Mouse (Mus musculus) ES-E14 (cell line): ENCODE results near the gene Sox12. TPM values are rescaled to one million over a fixed set of nuclear protein-coding genes. Genes with fewer than 3 reads are reported as not detected.
"Not testable (repeated sequence)": the region's sequence is repeated elsewhere in the genome, so short reads cannot be mapped to it uniquely, and the experiment has no call there.

Experiments used
- DNase-seq: peaks from one replicate; pipeline ENCODE4 v3.0.0-alpha.2; 2013; ENCODE audit warnings: low read depth, low spot score
- H3K27ac ChIP-seq: 2 replicates; pipeline ENCODE4 v1.5.1; 2012; ENCODE audit warnings: low read depth, mild to moderate bottlenecking, low read length, moderate library complexity, mixed read lengths; ENCODE audit not compliant: poor library complexity, insufficient read depth, severe bottlenecking
- H3K36me3 ChIP-seq: 2 replicates; pipeline ENCODE4 v1.6.1; 2012; ENCODE audit warnings: mild to moderate bottlenecking, low read length, moderate library complexity, mixed read lengths; ENCODE audit not compliant: control insufficient read depth, poor library complexity, insufficient read depth, severe bottlenecking
- H3K4me1 ChIP-seq, 2 experiments: fragments of 150-350 bp in 1 of 2; sonication (generic) in 1 of 2; 2 replicates each; pipeline ENCODE4 v1.6.1; 2012; ENCODE audit warnings: low read length in 2 of 2, mild to moderate bottlenecking in 1 of 2, mixed read lengths in 1 of 2; ENCODE audit not compliant: control insufficient read depth in 2 of 2, insufficient read depth in 2 of 2, poor library complexity in 1 of 2
- H3K4me3 ChIP-seq, 2 experiments: fragments of 150-350 bp in 1 of 2; sonication (generic) in 1 of 2; 2 replicates each; pipeline ENCODE4 v1.5.1; 2012; ENCODE audit warnings: low read length in 2 of 2, low read depth in 1 of 2, mild to moderate bottlenecking in 1 of 2, mixed read lengths in 1 of 2; ENCODE audit not compliant: insufficient read depth in 1 of 2, poor library complexity in 1 of 2, severe bottlenecking in 1 of 2
- H3K9ac ChIP-seq: 2 replicates; pipeline ENCODE4 v1.6.1; 2012; ENCODE audit warnings: low read depth, mild to moderate bottlenecking, low read length, mixed read lengths; ENCODE audit not compliant: poor library complexity, insufficient read depth, severe bottlenecking
- H3K9me3 ChIP-seq: fragments of 150-350 bp; sonication (generic); 2 replicates; pipeline ENCODE4 v1.6.1; 2012; ENCODE audit warnings: low read depth, mild to moderate bottlenecking, low read length; ENCODE audit not compliant: control insufficient read depth, insufficient read depth
- CHD2 ChIP-seq: IDR thresholded peaks from 2 replicates; pipeline ENCODE4 v1.6.1; 2014; ENCODE audit warnings: mild to moderate bottlenecking, low read depth, low read length, inconsistent platforms
- HCFC1 ChIP-seq: IDR thresholded peaks from 2 replicates; pipeline ENCODE4 v1.6.1; 2012; ENCODE audit warnings: low read length, inconsistent platforms, borderline replicate concordance; ENCODE audit not compliant: insufficient read depth
- MAFK ChIP-seq: IDR thresholded peaks from 2 replicates; pipeline ENCODE4 v1.6.1; 2014; ENCODE audit warnings: mild to moderate bottlenecking, low read depth, low read length, inconsistent platforms; ENCODE audit not compliant: insufficient read depth
- ZC3H11A ChIP-seq: IDR thresholded peaks from 2 replicates; pipeline ENCODE4 v1.6.1; 2012; ENCODE audit warnings: low read depth, mild to moderate bottlenecking, inconsistent platforms, low read length, borderline replicate concordance
- ZNF384 ChIP-seq: IDR thresholded peaks from 2 replicates; pipeline ENCODE4 v1.6.1; 2012; ENCODE audit warnings: low read depth, low read length, inconsistent platforms
- in situ Hi-C, 2 experiments: fragments of 600-800 bp; cut with MboI; formaldehyde crosslinking; loops; one replicate each; pipeline ENCODE4 v1.15.1; 2025; ENCODE audit warnings: low sequenced_read_pairs in 2 of 2, inconsistent platforms in 1 of 2; ENCODE audit not compliant: unreplicated experiment in 2 of 2
- total RNA-seq: library from RNA; depleted of rRNA; stranded (reverse); fragments of 300-350 nt; gene quantifications from 2 replicates; pipeline ENCODE4 v1.2.3, GENCODE M21; 2012

The Sox12 gene
- total RNA-seq, 1 experiment, result 7.4 TPM

DNA sequence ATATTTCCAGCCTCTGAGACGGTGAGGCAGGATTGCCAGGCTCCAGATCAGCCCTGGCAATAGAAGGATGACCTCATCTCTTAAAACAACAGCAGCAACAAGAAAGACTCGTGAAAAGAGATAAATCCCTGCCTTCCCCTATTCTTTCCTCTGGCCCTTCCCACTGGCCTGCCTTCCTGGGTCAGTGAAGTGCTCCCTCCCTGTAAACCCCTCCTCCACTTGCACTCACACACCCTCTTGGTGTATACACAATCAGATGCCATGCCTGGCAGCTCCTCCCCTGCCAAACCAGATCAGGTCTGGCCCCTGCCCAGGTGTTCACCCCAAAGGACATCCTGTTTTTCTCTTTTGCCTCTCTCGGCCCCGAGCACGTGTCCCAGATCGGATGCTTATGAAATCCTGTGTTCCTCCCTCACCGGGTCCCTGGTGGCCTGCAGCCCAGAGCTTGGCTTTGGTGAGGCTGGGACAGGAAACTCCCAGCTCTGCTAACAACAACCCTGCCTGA is 37.5 kb downstream of the Sox12 start:
- no peaks in the 10 kb centered on the region for H3K36me3 ChIP-seq
- H3K9ac ChIP-seq, result 0 out of 2 replicates have a peak overlapping the region, but pooled peaks have one; percentile 3
- TF ChIP-seq ZC3H11A, result no peak
- no peak for TF ChIP-seq MAFK
- TF ChIP-seq HCFC1, result no peak
- no peak for TF ChIP-seq CHD2
- no peak for TF ChIP-seq ZNF384
- H3K4me3 ChIP-seq, result no peak overlapping the region
- in situ Hi-C loops, result loop anchor here in 1 of 2 experiments (10.0 kb wide), 1 partner anchor 336 kb away; no protein-coding TSS in a partner anchor
- DNase-seq, result no peak
- H3K9me3 ChIP-seq, result no peaks in the 10 kb centered on the region
- H3K27ac ChIP-seq, result no peak overlapping the region
- H3K4me1 ChIP-seq, result peaks cover 2 to 22% of the 10 kb centered on the region in 2 experiments; a peak in 2 of 4 replicates

DNA sequence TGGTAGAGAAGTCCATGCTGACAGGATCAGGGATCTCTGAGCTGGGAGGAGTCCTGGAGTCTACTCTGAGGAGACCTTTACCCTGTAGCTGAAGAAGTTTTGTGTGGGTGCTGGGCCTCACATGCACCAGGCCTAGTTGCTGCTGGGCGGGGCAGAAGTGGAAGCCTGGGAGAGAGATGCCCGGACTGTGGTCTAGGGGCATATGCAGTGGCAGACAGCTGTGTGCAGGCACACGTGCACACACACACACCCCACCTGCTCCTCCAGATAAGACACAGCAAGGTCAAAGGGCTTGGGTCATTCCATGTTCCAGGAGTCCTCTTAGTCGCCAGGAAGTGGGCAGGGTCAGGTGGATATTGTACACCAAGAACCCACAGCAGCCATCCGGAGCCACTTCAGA is 38.2 kb downstream of the Sox12 start:
- DNase-seq, result no peak
- Histone ChIP-seq H3K9ac (no peak overlapping the region), H3K9me3 (no peaks in the 10 kb centered on the region), H3K27ac (no peak overlapping the region), H3K4me3 (no peak overlapping the region), H3K4me1 (peaks cover 2 to 22% of the 10 kb centered on the region in 2 experiments; a peak in 2 of 4 replicates), H3K36me3 (no peaks in the 10 kb centered on the region)
- in situ Hi-C loops, result loop anchor here in 1 of 2 experiments (10.0 kb wide), 1 partner anchor 335 kb away; no protein-coding TSS in a partner anchor
- TF ChIP-seq ZC3H11A (no peak), ZNF384 (no peak), MAFK (no peak)

DNA sequence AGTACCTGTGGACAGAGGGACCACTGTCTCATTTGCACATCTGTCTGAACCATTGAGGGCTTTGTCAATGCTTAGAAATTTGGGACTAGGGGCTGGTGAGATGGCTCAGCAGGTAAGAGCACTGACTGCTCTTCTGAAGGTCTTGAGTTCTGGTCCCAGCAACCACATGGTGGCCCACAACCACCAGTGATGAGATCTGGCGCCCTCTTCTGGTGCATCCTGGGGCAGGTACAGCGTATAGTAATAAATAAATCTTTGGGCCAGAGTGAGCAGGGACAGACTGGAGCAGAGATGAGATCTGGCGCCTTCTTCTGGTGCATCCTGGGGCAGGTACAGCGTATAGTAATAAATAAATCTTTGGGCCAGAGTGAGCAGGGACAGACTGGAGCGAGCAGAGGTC is 38.9 kb downstream of the Sox12 start:
- H3K27ac ChIP-seq, H3K9me3 ChIP-seq, H3K4me3 ChIP-seq, DNase-seq, in situ Hi-C loops, H3K36me3 ChIP-seq, H3K9ac ChIP-seq: not testable (repeated sequence)
- H3K4me1 ChIP-seq, result peaks cover under 1 to 22% of the 10 kb centered on the region in 2 experiments; a peak in 2 of 4 replicates

DNA sequence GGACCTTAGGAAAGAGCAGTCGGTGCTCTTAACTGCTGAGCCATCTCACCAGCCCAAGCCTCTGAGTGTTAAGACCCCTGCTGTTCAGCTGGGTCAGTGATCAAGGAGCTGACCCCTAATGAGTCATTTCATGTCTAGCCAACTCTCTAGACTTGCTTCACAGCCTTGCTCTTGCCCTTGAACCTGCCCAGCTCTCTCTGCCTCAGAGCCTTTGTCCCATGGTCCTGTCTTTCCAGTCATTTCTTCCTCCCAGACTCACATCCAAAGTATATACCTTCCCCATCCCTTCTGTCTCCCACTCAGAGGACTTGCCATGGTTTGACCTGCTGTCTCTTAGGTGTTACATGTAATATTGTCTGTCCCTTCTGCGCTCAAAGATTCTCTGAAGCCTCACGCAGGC is 40.6 kb downstream of the Sox12 start:
- no peak overlapping the region for H3K4me3 ChIP-seq
- TF ChIP-seq ZC3H11A, result no peak
- no peak for TF ChIP-seq ZNF384
- TF ChIP-seq MAFK, result no peak
- H3K9ac ChIP-seq, result no peak overlapping the region
- H3K36me3 ChIP-seq, result no peaks in the 10 kb centered on the region
- peaks cover 0 to 20% of the 10 kb centered on the region in 2 experiments; a peak in 1 of 4 replicates for H3K4me1 ChIP-seq
- in situ Hi-C loops, result no loop called here
- no peak for DNase-seq
- no peaks in the 10 kb centered on the region for H3K9me3 ChIP-seq
- H3K27ac ChIP-seq, result no peak overlapping the region

DNA sequence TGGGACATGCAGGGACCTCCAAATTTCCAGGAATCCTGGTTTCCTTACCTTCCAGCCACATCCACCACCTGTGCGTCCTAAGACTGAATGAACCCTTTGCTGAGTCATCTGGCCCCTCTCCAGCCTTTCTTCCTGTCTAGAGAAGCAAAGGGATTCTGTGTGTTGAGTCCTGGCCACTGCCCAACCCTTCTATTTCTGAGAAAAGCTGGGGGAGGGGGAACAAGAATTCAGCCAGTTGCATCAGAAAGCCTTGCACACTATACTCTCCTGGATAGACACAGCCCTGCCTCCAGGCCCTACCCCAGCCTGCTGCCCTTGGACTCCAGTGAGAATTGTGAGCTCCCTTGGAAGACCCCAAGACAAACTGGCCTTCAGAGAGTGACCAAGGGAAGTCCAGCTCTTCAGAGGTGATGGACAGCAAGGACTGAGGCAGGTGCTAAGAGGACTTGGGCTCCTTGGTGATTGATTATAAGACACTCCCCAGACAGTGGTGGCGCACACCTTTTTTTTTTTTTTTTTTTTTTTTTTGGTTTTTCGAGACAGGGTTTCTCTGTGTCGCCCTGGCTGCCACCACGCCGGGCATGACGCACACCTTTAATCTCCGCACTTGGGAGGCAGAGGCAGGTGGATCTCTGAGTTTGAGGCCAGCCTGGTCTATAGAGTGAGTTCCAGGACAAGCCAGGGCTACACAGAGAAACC is 47.9 kb downstream of the Sox12 start:
- H3K27ac ChIP-seq, result peak overlapping the region; percentile 98
- H3K9ac ChIP-seq, result peak overlapping the region; percentile 81
- H3K4me3 ChIP-seq, result peak overlapping the region; percentile 27 to 54
- in situ Hi-C loops, result no loop called here
- TF ChIP-seq CHD2 (no peak), ZNF384 (peak; percentile 89), MAFK (peak; percentile 95), ZC3H11A (no peak), HCFC1 (peak; percentile 40; the same call in 1 of the 2 replicates)
- no peaks in the 10 kb centered on the region for H3K9me3 ChIP-seq
- DNase-seq, result peak; percentile 73
- H3K4me1 ChIP-seq, result peaks cover 12 to 14% of the 10 kb centered on the region in 2 experiments
- H3K36me3 ChIP-seq, result no peaks in the 10 kb centered on the region
